Mouse (Mus musculus) liver, adult 2 months (tissue): ENCODE results near the gene Ttc39b.

Experiments
- CTCF ChIP-seq: fragments of 200-500 bp; IDR thresholded peaks from 2 replicates; pipeline ENCODE4 v1.5.1; 2011; ENCODE audit warnings: low read depth, low read length, control low read depth
- POLR2A ChIP-seq: fragments of 200-500 bp; IDR thresholded peaks from 2 replicates; pipeline ENCODE4 v1.6.1; 2011; ENCODE audit warnings: low read length, control low read depth; ENCODE audit not compliant: insufficient read depth; ENCODE audit errors: extremely low read depth

- TF ChIP-seq CTCF (no peak), POLR2A (no peak)
Observed at GRCm38 (mm10) chr4:83306879-83307278, 17.2 kb downstream of the Ttc39b start.
